Mouse (Mus musculus): Measurements from ENCODE around the gene Pip4k2c.

- TF ChIP-seq GATA1 (IDR thresholded peaks at IDR 0.05; ENCODE audit: low read length) (no peak), TAL1 (IDR thresholded peaks at IDR 0.05; ENCODE audit: low read length) (no peak)
These were observed 20.8 kb downstream of the Pip4k2c start for GRCm38 (mm10) chr10:127190398-127191190.
